Mouse (Mus musculus) lung, postnatal 0 days (tissue): ENCODE results near the gene Cabp2. TPM values are rescaled to one million over a fixed set of nuclear protein-coding genes. Genes with fewer than 3 reads are reported as not detected.
A peak's percentile ranks its signal among the peaks of the same experiment; 100 is the strongest.

ENCODE experiments used
- ATAC-seq: fragments of 200-750 bp; cut with Nextera tagmentation; 2 replicates; pipeline ENCODE4 v1.8.0; 2017; ENCODE audit warnings: moderate library complexity
- DNase-seq: peaks from one replicate; pipeline ENCODE4 v3.0.0-alpha.2; 2016; ENCODE audit warnings: low spot score
- H3K27ac ChIP-seq: fragments of 300-500 bp; sonication (generic); 2 replicates; pipeline ENCODE4 v1.5.1; 2014; ENCODE audit warnings: antibody characterized with exemption, mild to moderate bottlenecking, low read length, mixed read lengths
- H3K27me3 ChIP-seq: fragments of 300-500 bp; sonication (generic); replicated peaks from 2 replicates; pipeline ENCODE4 v1.6.1; 2014; ENCODE audit warnings: low read length, mixed read lengths; ENCODE audit not compliant: insufficient read depth
- H3K36me3 ChIP-seq: fragments of 300-500 bp; sonication (generic); 2 replicates; pipeline ENCODE4 v1.6.1; 2014; ENCODE audit warnings: low read length, mixed read lengths; ENCODE audit not compliant: insufficient read depth
- H3K4me1 ChIP-seq: fragments of 300-500 bp; sonication (generic); 2 replicates; pipeline ENCODE4 v1.6.1; 2014; ENCODE audit warnings: antibody characterized with exemption, low read depth, low read length, mixed read lengths; ENCODE audit not compliant: insufficient read depth
- H3K4me2 ChIP-seq: fragments of 300-500 bp; sonication (generic); replicated peaks from 2 replicates; pipeline ENCODE4 v1.6.1; 2014; ENCODE audit warnings: low read depth, mild to moderate bottlenecking, low read length, moderate library complexity, mixed read lengths
- H3K4me3 ChIP-seq: fragments of 300-500 bp; sonication (generic); 2 replicates; pipeline ENCODE4 v1.5.1; 2014; ENCODE audit warnings: low read depth, low read length
- H3K9ac ChIP-seq: fragments of 300-500 bp; sonication (generic); replicated peaks from 2 replicates; pipeline ENCODE4 v1.6.1; 2014; ENCODE audit warnings: low read depth, mild to moderate bottlenecking
- H3K9me3 ChIP-seq: fragments of 300-500 bp; sonication (generic); 2 replicates; pipeline ENCODE4 v1.6.1; 2016; ENCODE audit warnings: low read length, mixed read lengths
- CTCF ChIP-seq: IDR thresholded peaks from 2 replicates; pipeline ENCODE4 v1.5.1; 2016; ENCODE audit warnings: antibody characterized with exemption, mild to moderate bottlenecking
- EP300 ChIP-seq: IDR thresholded peaks from 2 replicates; pipeline ENCODE4 v1.6.1; 2016; ENCODE audit warnings: antibody characterized with exemption, mild to moderate bottlenecking, control low read depth
- WGBS: fragments of 180-500 bp; shearing (Covaris S2); extraction: QIAGEN DNeasy Blood & Tissue Kit; methylation state at CpG from one replicate; pipeline ENCODE4 v1.1.7; 2014; 5-methylcytosine and 5-hydroxymethylcytosine counted together
- polyA plus RNA-seq: library from polyadenylated mRNA; unstranded; fragments of >200 nt; fragmentation: Nextera tagmentation; extraction: Ambion mirVana; gene quantifications from 2 replicates; pipeline ENCODE4 v1.2.1, GENCODE M21; 2015

The Cabp2 gene
- polyA plus RNA-seq, 1 experiment from 2014 or later, result not detected

GRCm38 (mm10) chr19:4096642-4097440 is 15.5 kb downstream of the Cabp2 start, which contains the start of gene Cdk2ap2:
TSS of gene Cdk2ap2 (plus strand) at chr19:4097182.
- peak within 1 kb of the TSS; percentile 55 for H3K4me2 ChIP-seq
- WGBS, result 1% methylated on average over 59 of the region's 65 CpGs
- DNase-seq (peak; percentile 98), ATAC-seq (peak; percentile 91)
- peak within 1 kb of the TSS; percentile 49 for H3K9ac ChIP-seq
- no peaks in the 10 kb centered on the region for H3K9me3 ChIP-seq
- peak within 1 kb of the TSS; percentile 53 for H3K4me3 ChIP-seq
- H3K4me1 ChIP-seq, result peaks cover 19% of the 10 kb centered on the region; the same call in 1 of the 2 replicates
- peak within 1 kb of the TSS; percentile 94 for H3K27ac ChIP-seq
- no peaks in the 10 kb centered on the region for H3K36me3 ChIP-seq
- TF ChIP-seq EP300, result 0 out of 2 replicates have a peak, but pooled peaks have one; percentile 57
- no peak for TF ChIP-seq CTCF
- H3K27me3 ChIP-seq, result peaks cover 3% of the 10 kb centered on the region; the same call in 1 of the 2 replicates

GRCm38 (mm10) chr19:4097441-4097825 is 16.1 kb downstream of the Cabp2 start:
- peak; percentile 62 for ATAC-seq

GRCm38 (mm10) chr19:4098426-4098825 is 17.0 kb downstream of the Cabp2 start:
- H3K4me3 ChIP-seq, result no peak overlapping the region
- 0 out of 2 replicates have a peak overlapping the region, but pooled peaks have one; percentile 55 for H3K4me2 ChIP-seq
- WGBS, result 67% methylated on average over 13 of the region's 13 CpGs

More at GRCm38 (mm10) chr19:4097441-4097825, 16.1 kb downstream of the Cabp2 start:
- DNase-seq, result peak; percentile 95
- H3K4me1 ChIP-seq, result peaks cover 19% of the 10 kb centered on the region; the same call in 1 of the 2 replicates
- peaks cover 3% of the 10 kb centered on the region; the same call in 1 of the 2 replicates for H3K27me3 ChIP-seq
- no peaks in the 10 kb centered on the region for H3K36me3 ChIP-seq
- H3K4me3 ChIP-seq, result peak overlapping the region; percentile 53
- WGBS, result 1% methylated on average over 21 of the region's 21 CpGs
- peak overlapping the region; percentile 94 for H3K27ac ChIP-seq
- peak overlapping the region; percentile 35; the same call in 1 of the 2 replicates for H3K9ac ChIP-seq
- H3K4me2 ChIP-seq, result peak overlapping the region; percentile 55
- H3K9me3 ChIP-seq, result no peaks in the 10 kb centered on the region
- peak; percentile 55; the same call in 1 of the 2 replicates for TF ChIP-seq EP300
- no peak for TF ChIP-seq CTCF

GRCm38 (mm10) chr19:4099056-4099455 is 17.7 kb downstream of the Cabp2 start:
- TF ChIP-seq EP300, result no peak
- peak; percentile 100 for TF ChIP-seq CTCF
- DNase-seq (peak; percentile 97), ATAC-seq (peak; percentile 39)
- Histone ChIP-seq H3K36me3 (no peaks in the 10 kb centered on the region), H3K9me3 (no peaks in the 10 kb centered on the region), H3K9ac (0 out of 2 replicates have a peak overlapping the region, but pooled peaks have one; percentile 32), H3K4me2 (peak overlapping the region; percentile 76), H3K27me3 (peaks cover 3% of the 10 kb centered on the region; the same call in 1 of the 2 replicates), H3K4me1 (peaks cover 19% of the 10 kb centered on the region; the same call in 1 of the 2 replicates), H3K27ac (peak overlapping the region; percentile 94), H3K4me3 (0 out of 2 replicates have a peak overlapping the region, but pooled peaks have one; percentile 50)
- 10% methylated on average over 9 of the region's 9 CpGs for WGBS

More at GRCm38 (mm10) chr19:4098426-4098825, 17.0 kb downstream of the Cabp2 start:
- H3K4me1 ChIP-seq, result peaks cover 19% of the 10 kb centered on the region; the same call in 1 of the 2 replicates
- H3K36me3 ChIP-seq, result no peaks in the 10 kb centered on the region
- ATAC-seq (no peak), DNase-seq (peak; percentile 28)
- H3K27me3 ChIP-seq, result peaks cover 3% of the 10 kb centered on the region; the same call in 1 of the 2 replicates
- H3K9me3 ChIP-seq, result no peaks in the 10 kb centered on the region
- H3K27ac ChIP-seq, result peak overlapping the region; percentile 94
- TF ChIP-seq CTCF, result no peak
- no peak for TF ChIP-seq EP300
- H3K9ac ChIP-seq, result no peak overlapping the region

GRCm38 (mm10) chr19:4099837-4100717 is 18.7 kb downstream of the Cabp2 start, which contains the start of gene Pitpnm1:
TSS of gene Pitpnm1 (plus strand) at chr19:4099998.
- TF ChIP-seq EP300 (no peak), CTCF (no peak)
- Histone ChIP-seq H3K27me3 (peaks cover 3% of the 10 kb centered on the region; the same call in 1 of the 2 replicates), H3K27ac (peak within 1 kb of the TSS; percentile 94), H3K4me1 (peaks cover 19% of the 10 kb centered on the region; the same call in 1 of the 2 replicates), H3K4me2 (peak within 1 kb of the TSS; percentile 76), H3K9ac (peak within 1 kb of the TSS; percentile 32), H3K4me3 (peak within 1 kb of the TSS; percentile 50), H3K9me3 (no peaks in the 10 kb centered on the region), H3K36me3 (no peaks in the 10 kb centered on the region)
- 1% methylated on average over 48 of the region's 53 CpGs for WGBS
- DNase-seq (peak; percentile 82), ATAC-seq (peak; percentile 13; the same call in 1 of the 2 replicates)
